8 mouse cellular contexts compared by ENCODE assay signal in the genomic region with DNA sequence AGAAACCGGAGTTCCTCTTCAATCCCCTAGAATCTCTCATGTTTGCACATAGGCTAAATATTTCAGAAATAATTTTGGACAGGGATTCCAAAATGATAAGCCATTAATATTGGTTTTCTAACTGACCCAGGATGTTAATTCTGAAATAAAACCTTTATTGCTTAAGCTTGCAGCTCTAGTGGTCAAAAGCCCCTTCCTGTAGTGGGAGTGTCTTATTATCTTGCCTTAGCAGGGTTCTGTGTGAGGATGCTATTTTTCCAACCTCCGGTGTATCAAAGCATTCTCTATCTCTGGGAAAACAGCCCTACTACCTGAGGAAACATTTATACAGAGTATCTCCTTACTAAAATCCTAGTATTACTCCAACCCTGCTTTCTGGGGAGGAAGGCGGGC. TPM values are rescaled to one million over a fixed set of nuclear protein-coding genes. Genes with fewer than 3 reads are reported as not detected.
A peak's percentile ranks its signal among the peaks of the same experiment; 100 is the strongest.
DNase-seq lines count a peak whose midpoint lies in the region; ATAC-seq and TF ChIP-seq lines count a peak whose summit lies in the region.

No protein-coding gene starts in this region.

- DNase-seq in kidney, postnatal 36 days, result no peak
- no peak for DNase-seq in hindbrain, embryonic 14.5 days (ENCODE audit: low spot score)
- no peak for DNase-seq in layer of hippocampus, adult 18-20 months (ENCODE audit: low spot score in 2 of 2)
- no peak for DNase-seq in right cerebral cortex, adult 18-20 months
- DNase-seq in embryo, embryonic 10.5 days (ENCODE audit: low spot score), result no peak

- H3K9me3 ChIP-seq in kidney, embryonic 15.5 days (replicated peaks), result no peaks in the 10 kb centered on the region
- H3K9me3 ChIP-seq in hindbrain, embryonic 14.5 days (ENCODE audit: control insufficient read depth, low read length), result no peaks in the 10 kb centered on the region
- H3K9me3 ChIP-seq in midbrain, embryonic 15.5 days, result no peaks in the 10 kb centered on the region

- H3K36me3 ChIP-seq in kidney, embryonic 15.5 days, result no peaks in the 10 kb centered on the region
- no peaks in the 10 kb centered on the region for H3K36me3 ChIP-seq in hindbrain, embryonic 14.5 days (replicated peaks; ENCODE audit: control insufficient read depth, insufficient read depth)
- H3K36me3 ChIP-seq in midbrain, embryonic 15.5 days (replicated peaks), result no peaks in the 10 kb centered on the region

- WGBS in kidney, embryonic 15.5 days, result 47% methylated on average over 3 of the region's 3 CpGs
- WGBS in hindbrain, embryonic 14.5 days, result 41% methylated on average over 3 of the region's 3 CpGs
- 42% methylated on average over 3 of the region's 3 CpGs for WGBS in midbrain, embryonic 15.5 days

- H3K4me1 ChIP-seq in kidney, embryonic 15.5 days, result peaks cover 22% of the 10 kb centered on the region
- peaks cover 20% of the 10 kb centered on the region for H3K4me1 ChIP-seq in bone marrow macrophage, adult 2 months (ENCODE audit: control insufficient read depth, insufficient read depth, low read length)
- H3K4me1 ChIP-seq in hindbrain, embryonic 14.5 days (replicated peaks; ENCODE audit: control insufficient read depth, insufficient read depth, low read length), result no peaks in the 10 kb centered on the region; the same call in 1 of the 2 replicates
- peaks cover 16% of the 10 kb centered on the region for H3K4me1 ChIP-seq in midbrain, embryonic 15.5 days

- no peak for TF ChIP-seq POLR2A in bone marrow macrophage, adult 2 months (IDR thresholded peaks at IDR 0.05; ENCODE audit: borderline replicate concordance, low read depth, low read length)

- TF ChIP-seq CTCF in bone marrow macrophage, adult 2 months (IDR thresholded peaks at IDR 0.05; ENCODE audit: low read depth, low read length), result no peak

- H3K4me3 ChIP-seq in kidney, embryonic 15.5 days (replicated peaks), result peak overlapping the region; percentile 63
- peak overlapping the region; percentile 84 for H3K4me3 ChIP-seq in bone marrow macrophage, adult 2 months (ENCODE audit: insufficient read depth, low read length)
- peak overlapping the region; percentile 70 for H3K4me3 ChIP-seq in hindbrain, embryonic 14.5 days (replicated peaks; ENCODE audit: low read length)
- peak overlapping the region; percentile 68 for H3K4me3 ChIP-seq in midbrain, embryonic 15.5 days

- H3K9ac ChIP-seq in kidney, embryonic 15.5 days, result peak overlapping the region; percentile 50; the same call in 1 of the 2 replicates
- peak overlapping the region; percentile 77 for H3K9ac ChIP-seq in hindbrain, embryonic 14.5 days
- peak overlapping the region; percentile 66 for H3K9ac ChIP-seq in midbrain, embryonic 15.5 days

- ATAC-seq in kidney, embryonic 15.5 days (replicated peaks; ENCODE audit: low FRiP score), result no peak
- no peak for ATAC-seq in hindbrain, embryonic 14.5 days (ENCODE audit: low FRiP score)
- peak; percentile 1; the same call in 1 of the 2 replicates for ATAC-seq in midbrain, embryonic 15.5 days (replicated peaks)

- H3K27me3 ChIP-seq in kidney, embryonic 15.5 days, result no peaks in the 10 kb centered on the region; the same call in 1 of the 2 replicates
- H3K27me3 ChIP-seq in hindbrain, embryonic 14.5 days (ENCODE audit: control insufficient read depth, insufficient read depth, low read length), result no peaks in the 10 kb centered on the region
- H3K27me3 ChIP-seq in midbrain, embryonic 15.5 days (replicated peaks), result no peaks in the 10 kb centered on the region

- H3K4me2 ChIP-seq in kidney, embryonic 15.5 days, result peak overlapping the region; percentile 100
- peak overlapping the region; percentile 96 for H3K4me2 ChIP-seq in hindbrain, embryonic 14.5 days (replicated peaks)
- peak overlapping the region; percentile 80 for H3K4me2 ChIP-seq in midbrain, embryonic 15.5 days

- H3K27ac ChIP-seq in kidney, embryonic 15.5 days, result no peak overlapping the region
- H3K27ac ChIP-seq in bone marrow macrophage, adult 2 months (ENCODE audit: insufficient read depth, low read depth, low read length), result no peak overlapping the region
- H3K27ac ChIP-seq in hindbrain, embryonic 14.5 days, result peak overlapping the region; percentile 72; the same call in 1 of the 2 replicates
- peak overlapping the region; percentile 81 for H3K27ac ChIP-seq in midbrain, embryonic 15.5 days

RNA-seq across cellular contexts. Expression of gene Pfkp, which starts 1.9 kb away (rescaled TPM):
- polyA plus RNA-seq in kidney, embryonic 15.5 days (2015; fragmentation: Nextera tagmentation; extraction: Ambion mirVana), result 25.6 and 28.3 TPM in 2 replicates
- 35.8 and 49.3 TPM in 2 replicates for polyA plus RNA-seq in bone marrow macrophage, adult 2 months (2012; ENCODE audit: insufficient read depth, insufficient read length, missing spikeins)
- polyA plus RNA-seq in hindbrain, embryonic 14.5 days (2014; fragmentation: Nextera tagmentation; extraction: Ambion mirVana), result 348 and 378 TPM in 2 replicates
- 374 and 418 TPM in 2 replicates for polyA plus RNA-seq in midbrain, embryonic 15.5 days (2015; fragmentation: Nextera tagmentation; extraction: Ambion mirVana)
- 100 to 1,000 TPM; 197 to 210 TPM for total RNA-seq in layer of hippocampus, adult 18-20 months (2021)

Comparison
In these comparisons a context has a peak if more than half of its experiments do, and no peak if none do; other contexts are left out.
1. H3K27ac ChIP-seq: peak in hindbrain, embryonic 14.5 days (single experiment) and midbrain, embryonic 15.5 days (single experiment); none in kidney, embryonic 15.5 days (single experiment) and bone marrow macrophage, adult 2 months (single experiment).
2. Peak in every context shown above with its lines, with median percentiles within 50 percentile points of each other: H3K4me2 ChIP-seq, H3K4me3 ChIP-seq and H3K9ac ChIP-seq.